Mouse (Mus musculus) central nervous system, embryonic 18 days (tissue): ENCODE data around the gene Defa26. TPM values are rescaled to one million over a fixed set of nuclear protein-coding genes. Genes with fewer than 3 reads are reported as not detected.

ENCODE experiments used
- polyA plus RNA-seq: library from polyadenylated mRNA; depleted of rRNA; stranded (reverse); fragments of >200 nt; gene quantifications from 2 replicates; pipeline ENCODE4 v1.2.3, GENCODE M21; 2012; rRNA removed

The Defa26 gene
- polyA plus RNA-seq = not detected in 2 replicates

DNA sequence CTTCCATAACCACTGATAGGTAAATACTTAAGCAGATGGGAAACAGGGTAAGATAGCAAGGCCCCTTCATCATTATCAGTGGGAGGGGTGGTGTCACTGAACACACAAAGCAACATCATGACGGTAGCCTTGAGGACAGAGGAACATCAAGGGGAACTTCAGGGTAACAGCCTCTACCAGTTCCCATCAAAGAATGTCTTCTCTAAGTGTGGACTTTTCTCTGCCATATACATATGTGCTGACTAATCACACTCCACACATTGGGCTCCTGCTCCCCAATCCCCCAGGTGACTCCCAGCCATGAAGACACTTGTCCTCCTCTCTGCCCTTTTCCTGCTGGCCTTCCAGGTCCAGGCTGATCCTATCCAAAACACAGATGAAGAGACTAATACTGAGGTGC is at the start of gene Defa26:
Gene Defa26 (plus strand): TSS at position 301 of the 400 bp plus-strand sequence.

DNA sequence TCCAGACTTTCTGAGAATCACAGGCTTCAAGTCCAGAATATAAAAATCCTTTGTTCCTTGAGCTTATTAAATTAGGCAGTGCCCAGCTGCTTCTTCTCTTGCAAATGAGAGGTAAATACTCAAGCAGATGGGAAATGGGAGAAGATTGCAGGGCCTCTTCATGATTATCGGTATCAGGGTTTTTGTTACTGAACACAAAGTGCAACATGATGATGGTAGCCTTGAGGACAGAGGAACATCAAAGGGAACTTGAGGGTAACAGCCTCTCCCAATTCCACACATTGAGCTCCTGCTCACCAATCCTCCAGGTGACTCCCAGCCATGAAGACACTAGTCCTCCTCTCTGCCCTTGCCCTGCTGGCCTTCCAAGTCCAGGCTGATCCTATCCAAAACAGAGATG is 35.3 kb upstream of the Defa26 start, which contains the start of gene Defa28:
Gene Defa28 (plus strand): TSS at position 301 of the 400 bp plus-strand sequence.

DNA sequence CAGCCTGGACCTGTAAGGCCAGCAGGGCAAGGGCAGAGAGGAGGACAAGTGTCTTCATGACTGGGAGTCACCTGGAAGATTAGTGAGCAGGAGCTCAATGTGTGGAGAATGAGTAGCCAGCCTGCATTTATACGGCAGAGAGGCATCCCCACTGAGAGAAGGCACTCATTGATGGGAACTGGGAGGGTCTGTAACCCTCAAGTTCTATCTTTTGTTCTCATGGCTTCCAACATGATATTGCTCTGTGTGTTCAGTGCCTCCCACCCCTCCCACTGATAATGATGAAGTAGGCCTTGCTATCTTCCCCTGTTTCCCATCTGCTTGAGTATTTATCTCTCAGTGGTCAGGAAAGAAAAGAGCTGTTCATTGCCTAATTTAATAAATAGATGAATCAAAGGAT is 23.6 kb upstream of the Defa26 start, which contains the start of gene Gm7861:
Gene Gm7861 (minus strand): TSS at position 101 of the 400 bp plus-strand sequence.

DNA sequence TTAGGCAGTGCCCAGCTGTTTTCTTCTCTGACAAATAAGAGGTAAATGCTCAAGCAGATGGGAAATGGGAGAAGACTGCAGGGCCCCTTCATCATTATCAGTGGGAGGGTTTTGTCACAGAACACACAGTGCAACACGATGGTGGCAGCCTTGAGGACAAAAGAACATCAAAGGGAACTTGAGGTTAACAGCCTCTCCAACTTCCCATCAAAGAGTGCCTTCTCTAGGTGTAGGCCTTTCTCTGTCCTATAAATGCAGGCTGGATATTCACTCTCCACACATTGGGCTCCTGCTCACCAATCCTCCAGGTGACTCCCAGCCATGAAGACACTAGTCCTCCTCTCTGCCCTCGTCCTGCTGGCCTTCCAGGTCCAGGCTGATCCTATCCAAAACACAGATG is 37.5 kb downstream of the Defa26 start, which contains the start of gene Defa17:
Gene Defa17 (plus strand): TSS at position 301 of the 400 bp plus-strand sequence.

DNA sequence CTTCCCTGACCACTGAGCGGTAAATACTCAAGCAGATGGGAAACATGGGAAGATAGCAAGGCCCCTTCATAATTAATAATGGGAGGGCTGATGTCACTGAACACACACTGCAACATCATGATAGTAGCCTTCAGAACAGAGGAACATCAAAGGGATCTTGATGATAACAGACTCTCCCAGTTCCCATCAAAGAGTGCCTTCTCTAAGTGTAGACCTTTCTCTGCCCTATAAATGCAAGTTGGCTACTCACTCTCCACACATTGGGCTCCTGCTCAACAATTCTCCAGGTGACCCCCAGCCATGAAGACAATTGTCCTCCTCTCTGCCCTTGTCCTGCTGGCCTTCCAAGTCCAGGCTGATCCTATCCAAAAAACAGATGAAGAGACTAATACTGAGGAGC is 47.5 kb downstream of the Defa26 start, which contains the start of gene Defa34:
Gene Defa34 (plus strand): TSS at position 301 of the 400 bp plus-strand sequence.

Other genes with a start within 250 kb of the Defa26 start
- gene Defa2, start 239.7 kb upstream of the Defa26 start, polyA plus RNA-seq = not detected in 2 replicates
- gene Defa33, start 226.4 kb upstream of the Defa26 start, polyA plus RNA-seq = not detected in 2 replicates
- not detected in 2 replicates for gene Defa36, start 190.8 kb upstream of the Defa26 start, polyA plus RNA-seq
- not detected in 2 replicates for gene Gm7849, start 161.6 kb upstream of the Defa26 start, polyA plus RNA-seq
- not detected in 2 replicates for gene Defa20, start 108.9 kb upstream of the Defa26 start, polyA plus RNA-seq
- not detected in 2 replicates for gene Defa32, start 89.2 kb upstream of the Defa26 start, polyA plus RNA-seq
- not detected in 2 replicates for gene Defa37, start 52.8 kb upstream of the Defa26 start, polyA plus RNA-seq
- not detected in 2 replicates for gene Defa28, start 35.2 kb upstream of the Defa26 start, polyA plus RNA-seq
- gene Gm7861, start 23.7 kb upstream of the Defa26 start, polyA plus RNA-seq = not detected in 2 replicates
- not detected in 2 replicates for gene Defa17, start 37.6 kb downstream of the Defa26 start, polyA plus RNA-seq
- gene Defa34, start 47.6 kb downstream of the Defa26 start, polyA plus RNA-seq = not detected in 2 replicates
- gene AY761184, start 85.5 kb downstream of the Defa26 start, polyA plus RNA-seq = not detected in 2 replicates
- not detected in 2 replicates for gene Defa24, start 116.3 kb downstream of the Defa26 start, polyA plus RNA-seq
- not detected in 2 replicates for gene Defb50, start 205.4 kb downstream of the Defa26 start, polyA plus RNA-seq
- not detected in 2 replicates for gene Defb2, start 221.7 kb downstream of the Defa26 start, polyA plus RNA-seq
- not detected in 2 replicates for gene Defb10, start 240.7 kb downstream of the Defa26 start, polyA plus RNA-seq